Mouse (Mus musculus) midbrain, embryonic 13.5 days (tissue): ENCODE results near the gene Stk39. TPM values are rescaled to one million over a fixed set of nuclear protein-coding genes. Genes with fewer than 3 reads are reported as not detected.

Source experiments
- ATAC-seq: fragments of 200-750 bp; cut with Nextera tagmentation; 2 replicates; pipeline ENCODE4 v1.8.0; 2017; ENCODE audit warnings: mild to moderate bottlenecking, moderate TSS enrichment, moderate library complexity
- H3K27ac ChIP-seq: fragments of 300-500 bp; sonication (generic); 2 replicates; pipeline ENCODE4 v1.5.1; 2015; ENCODE audit warnings: inconsistent platforms, mild to moderate bottlenecking, moderate library complexity
- H3K27me3 ChIP-seq: fragments of 300-500 bp; sonication (generic); 2 replicates; pipeline ENCODE4 v1.6.1; 2015; ENCODE audit warnings: mild to moderate bottlenecking, inconsistent platforms
- H3K36me3 ChIP-seq: fragments of 300-500 bp; sonication (generic); 2 replicates; pipeline ENCODE4 v1.6.1; 2015; ENCODE audit warnings: mild to moderate bottlenecking, inconsistent platforms
- H3K4me1 ChIP-seq: fragments of 300-500 bp; sonication (generic); replicated peaks from 2 replicates; pipeline ENCODE4 v1.6.1; 2015; ENCODE audit warnings: inconsistent platforms
- H3K4me2 ChIP-seq: fragments of 300-500 bp; sonication (generic); replicated peaks from 2 replicates; pipeline ENCODE4 v1.6.1; 2015; ENCODE audit warnings: moderate library complexity, mild to moderate bottlenecking, inconsistent platforms
- H3K4me3 ChIP-seq: fragments of 300-500 bp; sonication (generic); replicated peaks from 2 replicates; pipeline ENCODE4 v1.5.1; 2015; ENCODE audit warnings: mild to moderate bottlenecking, inconsistent platforms
- H3K9ac ChIP-seq: fragments of 300-500 bp; sonication (generic); replicated peaks from 2 replicates; pipeline ENCODE4 v1.6.1; 2015; ENCODE audit warnings: mild to moderate bottlenecking, inconsistent platforms
- H3K9me3 ChIP-seq: fragments of 300-500 bp; sonication (generic); 2 replicates; pipeline ENCODE4 v1.6.1; 2016; ENCODE audit warnings: mild to moderate bottlenecking, inconsistent platforms
- WGBS: fragments of 180-500 bp; shearing (Covaris S2); methylation state at CpG from one replicate; pipeline ENCODE4 v1.1.7; 2015; 5-methylcytosine and 5-hydroxymethylcytosine counted together
- polyA plus RNA-seq: library from polyadenylated mRNA; unstranded; fragments of >200 nt; fragmentation: Nextera tagmentation; extraction: Ambion mirVana; gene quantifications from 2 replicates; pipeline ENCODE4 v1.2.1, GENCODE M21; 2015

Gene Stk39
- polyA plus RNA-seq, 1 experiment from 2014 or later: 28.6 TPM

DNA sequence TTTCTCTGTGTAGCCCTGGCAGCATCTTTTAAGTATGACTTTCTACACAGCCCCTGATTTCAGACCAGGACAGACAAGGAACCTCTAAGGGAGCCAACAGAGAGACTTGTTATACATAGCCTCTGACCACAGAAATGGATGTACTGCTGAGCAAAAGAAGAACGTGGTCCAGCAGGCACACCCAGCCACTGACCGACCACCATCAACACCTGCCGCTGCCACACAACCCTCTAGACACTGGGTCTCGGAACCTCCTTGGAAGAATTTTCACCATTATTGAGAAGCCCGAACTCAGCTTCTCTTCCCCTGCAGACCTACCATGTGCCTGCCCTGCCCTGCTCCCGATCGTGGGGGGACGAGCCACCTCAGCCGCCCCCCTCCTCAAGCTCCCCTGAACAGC is 154.2 kb downstream of the Stk39 start:
- Histone ChIP-seq H3K27ac (no peak overlapping the region), H3K27me3 (no peaks in the 10 kb centered on the region), H3K4me2 (no peak overlapping the region), H3K9me3 (no peaks in the 10 kb centered on the region), H3K4me3 (no peak overlapping the region), H3K4me1 (peaks cover 43% of the 10 kb centered on the region), H3K9ac (no peak overlapping the region), H3K36me3 (0 out of 2 replicates have a peak, but pooled peaks cover 3% of the 10 kb centered on the region)
- ATAC-seq: no peak
- 91% methylated on average over 9 of the region's 9 CpGs for WGBS

DNA sequence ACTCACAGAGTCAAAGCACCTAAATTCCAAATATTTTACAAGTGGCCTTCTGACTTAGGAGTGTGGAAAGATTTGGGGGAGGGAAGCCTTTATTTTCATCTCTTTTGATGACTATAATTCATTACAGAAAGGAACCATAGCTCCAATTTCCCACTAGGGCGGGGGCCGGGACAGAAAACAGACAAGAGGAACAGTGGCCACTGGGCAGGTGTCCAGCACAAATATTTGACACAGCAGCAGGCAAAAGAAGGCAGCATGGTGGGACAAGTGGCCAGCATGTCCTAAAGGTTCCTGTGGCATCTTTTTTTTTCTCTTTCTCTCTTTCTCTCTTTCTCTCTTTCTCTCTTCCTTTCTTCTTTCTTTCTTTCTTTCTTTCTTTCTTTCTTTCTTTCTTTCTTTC is 154.6 kb downstream of the Stk39 start:
- Histone ChIP-seq H3K9me3 (no peaks in the 10 kb centered on the region), H3K36me3 (0 out of 2 replicates have a peak, but pooled peaks cover 3% of the 10 kb centered on the region), H3K27me3 (no peaks in the 10 kb centered on the region), H3K4me3 (no peak overlapping the region), H3K27ac (no peak overlapping the region), H3K4me2 (no peak overlapping the region), H3K9ac (no peak overlapping the region), H3K4me1 (peaks cover 43% of the 10 kb centered on the region)
- ATAC-seq: no peak
- WGBS: 82% methylated on average over 2 of the region's 2 CpGs

DNA sequence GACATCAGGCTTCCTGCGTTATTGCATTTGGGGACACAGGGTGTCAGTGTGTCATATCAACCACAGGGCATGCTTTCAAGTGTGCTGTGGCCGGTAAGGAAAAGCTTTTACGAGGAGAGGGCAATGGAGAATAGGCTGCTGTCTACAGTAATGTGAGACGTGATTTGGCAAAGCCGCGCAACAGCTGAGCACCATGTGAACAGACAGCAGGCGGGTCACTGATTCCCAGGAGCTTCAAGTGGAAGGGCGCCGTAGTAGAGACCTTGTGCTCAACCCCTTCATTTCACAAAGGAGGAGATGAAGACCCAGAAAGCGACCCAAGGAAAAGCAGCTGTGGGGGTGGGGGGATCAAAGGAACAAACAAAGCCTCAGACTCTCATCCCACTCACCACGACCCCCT is 156.8 kb downstream of the Stk39 start:
- H3K27ac ChIP-seq: no peak overlapping the region; the same call in 1 of the 2 replicates
- H3K27me3 ChIP-seq: no peaks in the 10 kb centered on the region
- 53% methylated on average over 11 of the region's 11 CpGs for WGBS
- H3K36me3 ChIP-seq: peaks cover 5% of the 10 kb centered on the region; the same call in 1 of the 2 replicates
- no peak overlapping the region for H3K4me3 ChIP-seq
- H3K4me1 ChIP-seq: peaks cover 29% of the 10 kb centered on the region
- H3K4me2 ChIP-seq: no peak overlapping the region
- peaks cover under 1% of the 10 kb centered on the region; the same call in 1 of the 2 replicates for H3K9me3 ChIP-seq
- ATAC-seq: peak; percentile 31; the same call in 1 of the 2 replicates
- no peak overlapping the region for H3K9ac ChIP-seq

DNA sequence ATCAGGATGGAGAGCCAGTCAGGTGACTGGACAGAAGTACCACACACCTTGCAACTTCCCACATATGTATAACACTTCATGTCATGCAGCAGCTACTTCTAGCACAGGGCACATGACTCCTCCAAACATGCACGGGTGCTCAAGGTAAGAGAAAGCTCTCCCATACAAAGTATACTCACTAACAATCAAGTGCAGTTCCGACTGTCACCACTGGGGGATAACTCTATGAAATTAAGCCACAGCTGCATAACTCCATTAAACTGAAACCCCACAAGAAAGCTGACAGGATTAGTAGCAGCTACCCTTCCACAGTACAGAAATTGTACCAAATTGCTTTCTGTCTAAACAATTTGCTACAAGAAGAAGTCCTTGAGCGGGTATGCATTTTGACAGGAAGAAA is 161.9 kb downstream of the Stk39 start:
- Histone ChIP-seq H3K4me2 (no peak overlapping the region), H3K9ac (no peak overlapping the region), H3K4me1 (peaks cover 3% of the 10 kb centered on the region), H3K4me3 (no peak overlapping the region), H3K27me3 (no peaks in the 10 kb centered on the region), H3K27ac (no peak overlapping the region), H3K9me3 (peaks cover 4% of the 10 kb centered on the region; the same call in 1 of the 2 replicates), H3K36me3 (peaks cover 36% of the 10 kb centered on the region)
- WGBS: 89% methylated on average over 3 of the region's 3 CpGs
- ATAC-seq: no peak

DNA sequence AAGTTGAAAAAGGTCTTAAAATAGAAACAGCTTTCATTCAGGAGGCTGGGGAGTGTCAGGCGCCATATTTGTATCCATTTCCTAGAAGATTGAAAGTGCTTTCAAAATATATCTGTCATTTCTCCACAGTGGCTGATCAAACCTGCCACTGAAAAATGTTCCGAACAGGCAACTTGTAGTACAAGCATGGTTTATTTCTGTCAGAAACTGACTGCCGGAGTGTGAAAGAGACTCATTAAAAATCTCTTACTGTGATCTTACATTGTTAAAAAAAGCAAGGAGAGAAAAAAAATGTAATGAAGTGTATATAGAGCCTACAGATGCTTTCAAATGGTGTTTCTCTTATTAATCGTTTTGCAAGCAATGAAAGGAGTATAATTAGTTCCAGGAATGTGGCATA is 165.5 kb downstream of the Stk39 start:
- ATAC-seq: no peak
- H3K4me1 ChIP-seq: peaks cover 9% of the 10 kb centered on the region
- WGBS: 83% methylated on average over 4 of the region's 4 CpGs
- no peak overlapping the region for H3K4me2 ChIP-seq
- no peak overlapping the region for H3K9ac ChIP-seq
- no peak overlapping the region for H3K4me3 ChIP-seq
- peaks cover 38% of the 10 kb centered on the region for H3K36me3 ChIP-seq
- no peaks in the 10 kb centered on the region for H3K27me3 ChIP-seq
- H3K27ac ChIP-seq: no peak overlapping the region
- peaks cover 4% of the 10 kb centered on the region; the same call in 1 of the 2 replicates for H3K9me3 ChIP-seq

DNA sequence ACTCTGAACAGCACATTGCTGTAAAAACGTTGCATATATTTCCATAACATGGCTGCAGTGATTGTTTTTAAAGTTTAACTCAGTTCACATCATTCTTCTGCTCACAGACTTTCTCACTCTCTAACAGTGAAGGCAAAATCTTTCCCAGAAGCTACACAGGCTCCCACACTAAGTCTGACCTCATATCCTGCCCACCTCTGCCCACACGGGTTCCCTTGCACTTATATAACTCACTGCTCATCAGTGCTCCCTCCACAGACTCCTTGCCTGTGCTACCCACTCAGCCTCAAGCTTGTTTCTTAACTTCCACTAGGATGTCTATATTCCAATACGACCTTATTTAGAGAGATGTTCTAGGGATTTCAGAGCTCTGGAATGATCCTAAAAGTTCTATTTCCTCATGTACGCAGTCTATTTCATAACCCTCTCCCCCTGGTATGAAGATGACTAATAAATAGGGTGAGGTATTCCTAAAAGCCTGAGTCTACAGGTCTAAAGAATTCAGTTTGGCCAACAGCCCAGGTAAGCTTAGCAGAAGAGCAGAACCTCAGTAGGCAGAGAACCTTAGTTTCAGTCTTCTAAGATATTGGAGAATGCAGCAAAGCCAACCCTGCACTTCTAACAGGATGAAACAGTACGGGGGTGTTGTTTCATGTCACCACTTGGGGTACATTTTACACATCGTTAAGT is 167.2 kb downstream of the Stk39 start:
- no peak overlapping the region for H3K27ac ChIP-seq
- WGBS: 96% methylated on average over 6 of the region's 6 CpGs
- H3K4me1 ChIP-seq: peaks cover 9% of the 10 kb centered on the region
- no peak overlapping the region for H3K4me3 ChIP-seq
- ATAC-seq: no peak
- H3K9me3 ChIP-seq: no peaks in the 10 kb centered on the region
- peaks cover 32% of the 10 kb centered on the region for H3K36me3 ChIP-seq
- no peak overlapping the region for H3K4me2 ChIP-seq
- no peak overlapping the region for H3K9ac ChIP-seq
- H3K27me3 ChIP-seq: no peaks in the 10 kb centered on the region

DNA sequence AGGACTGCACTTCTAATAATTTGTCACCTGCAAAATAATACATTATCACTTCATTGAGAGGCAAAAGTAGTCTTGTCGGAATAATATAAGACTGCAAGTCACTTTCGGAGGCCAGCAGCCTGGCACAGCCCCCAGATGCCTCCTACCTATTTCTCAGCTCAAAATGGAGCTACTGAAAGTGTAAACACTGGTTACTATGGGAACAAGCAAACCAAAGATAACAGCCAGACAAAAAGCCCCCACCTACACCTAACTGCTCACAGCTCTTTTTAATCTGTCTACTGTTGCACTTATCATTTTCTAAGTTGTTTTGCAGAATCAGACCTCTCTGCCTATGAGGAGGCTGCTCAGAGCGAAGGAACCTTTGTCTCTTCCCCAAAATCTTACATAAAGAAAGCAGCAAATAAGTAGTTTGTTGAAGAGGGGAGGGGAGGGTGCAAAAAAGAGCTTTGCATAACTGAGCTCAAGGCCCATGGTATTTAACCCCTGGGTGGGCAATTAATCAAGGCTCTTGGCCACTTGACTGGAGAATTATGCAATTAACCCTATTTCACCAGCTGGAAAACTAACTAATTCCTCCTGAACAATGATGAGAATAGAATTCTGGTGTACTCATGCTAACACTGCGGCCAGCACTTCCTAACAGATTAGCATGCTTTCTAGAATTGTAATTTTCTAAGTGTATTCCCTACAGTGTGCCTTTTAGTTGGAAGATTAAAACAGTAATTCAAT is 170.1 kb downstream of the Stk39 start:
- H3K27me3 ChIP-seq: no peaks in the 10 kb centered on the region

DNA sequence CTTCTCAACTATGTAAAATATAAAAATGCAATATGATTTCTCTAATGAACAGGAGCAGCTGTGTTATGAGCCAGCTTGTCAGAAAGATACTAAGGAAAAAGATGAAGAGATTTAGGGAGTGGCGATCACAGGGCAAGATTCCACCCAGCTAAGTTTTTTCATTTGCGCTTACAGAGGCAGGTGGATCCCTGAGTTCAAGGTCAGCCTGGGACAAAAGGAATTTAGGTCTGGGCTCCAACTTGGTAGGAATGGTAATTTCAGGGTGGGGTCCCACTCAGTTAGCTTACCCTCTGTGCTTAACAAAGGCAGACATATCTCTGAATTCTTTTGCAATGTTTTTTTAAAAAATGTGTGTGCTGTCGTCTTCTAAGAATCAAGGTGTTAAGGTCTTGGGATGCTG is 173.7 kb downstream of the Stk39 start:
- H3K27me3 ChIP-seq: no peaks in the 10 kb centered on the region
- 92% methylated on average over 3 of the region's 3 CpGs for WGBS
- peaks cover 14% of the 10 kb centered on the region; the same call in 1 of the 2 replicates for H3K36me3 ChIP-seq
- H3K27ac ChIP-seq: no peak overlapping the region
- H3K9ac ChIP-seq: no peak overlapping the region
- H3K4me2 ChIP-seq: no peak overlapping the region
- H3K9me3 ChIP-seq: no peaks in the 10 kb centered on the region
- peaks cover 9% of the 10 kb centered on the region for H3K4me1 ChIP-seq
- no peak for ATAC-seq
- H3K4me3 ChIP-seq: no peak overlapping the region

More for the DNA sequence above, 170.1 kb downstream of the Stk39 start:
- no peak overlapping the region for H3K27ac ChIP-seq
- peak; percentile 68 for ATAC-seq
- no peak overlapping the region for H3K4me2 ChIP-seq
- H3K9ac ChIP-seq: no peak overlapping the region
- no peak overlapping the region for H3K4me3 ChIP-seq
- peaks cover 27% of the 10 kb centered on the region for H3K36me3 ChIP-seq
- 54% methylated on average over 4 of the region's 4 CpGs for WGBS
- no peaks in the 10 kb centered on the region for H3K9me3 ChIP-seq
- peaks cover 9% of the 10 kb centered on the region for H3K4me1 ChIP-seq

DNA sequence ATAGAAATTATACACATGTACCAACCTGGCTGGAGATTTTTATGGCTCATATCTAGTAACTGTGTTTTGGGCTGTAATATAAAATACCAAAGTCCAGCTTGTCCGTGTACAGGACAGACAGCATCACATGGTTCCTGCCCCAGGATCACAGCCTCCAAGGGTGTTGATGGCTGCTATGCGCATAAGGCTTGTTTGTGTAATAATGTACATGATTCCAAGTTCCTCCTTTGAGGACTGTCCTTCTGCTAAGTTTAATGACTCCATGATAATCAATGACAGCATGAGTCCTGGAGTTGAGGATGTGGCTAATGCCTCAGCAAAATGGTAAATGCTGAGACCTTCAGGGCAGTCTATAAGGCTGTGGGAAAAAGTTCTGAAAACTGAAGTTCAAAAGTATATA is 174.1 kb downstream of the Stk39 start:
- Histone ChIP-seq H3K36me3 (peaks cover 14% of the 10 kb centered on the region; the same call in 1 of the 2 replicates), H3K9me3 (no peaks in the 10 kb centered on the region), H3K27ac (no peak overlapping the region), H3K4me3 (no peak overlapping the region), H3K9ac (no peak overlapping the region), H3K27me3 (no peaks in the 10 kb centered on the region), H3K4me2 (no peak overlapping the region), H3K4me1 (peaks cover 9% of the 10 kb centered on the region)
- no peak for ATAC-seq
- 97% methylated on average over 2 of the region's 2 CpGs for WGBS

DNA sequence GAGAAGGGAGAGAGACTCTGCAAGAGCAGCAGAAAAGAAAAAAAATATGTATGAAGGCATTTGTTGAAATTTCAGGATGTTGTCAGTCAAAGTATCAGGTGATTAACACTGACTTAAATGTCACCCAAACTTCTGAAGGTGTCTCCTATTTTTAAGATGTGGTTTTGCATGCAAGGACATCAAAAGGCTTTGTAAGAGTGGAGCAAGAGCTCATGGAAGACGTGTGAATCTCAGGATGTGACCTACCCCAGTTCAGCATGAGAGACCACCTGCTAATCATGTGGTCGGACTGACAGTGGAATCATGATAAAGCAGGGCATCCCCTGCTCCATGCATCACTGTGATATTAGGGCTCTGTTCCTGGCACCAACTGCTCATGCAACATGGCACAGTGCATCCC is 175.3 kb downstream of the Stk39 start:
- H3K4me1 ChIP-seq: peaks cover 7% of the 10 kb centered on the region
- WGBS: 87% methylated on average over 2 of the region's 2 CpGs
- H3K9ac ChIP-seq: no peak overlapping the region
- H3K27ac ChIP-seq: no peak overlapping the region
- no peak overlapping the region for H3K4me3 ChIP-seq
- H3K9me3 ChIP-seq: no peaks in the 10 kb centered on the region
- no peak for ATAC-seq
- peaks cover 14% of the 10 kb centered on the region; the same call in 1 of the 2 replicates for H3K36me3 ChIP-seq
- H3K27me3 ChIP-seq: no peaks in the 10 kb centered on the region
- H3K4me2 ChIP-seq: no peak overlapping the region

DNA sequence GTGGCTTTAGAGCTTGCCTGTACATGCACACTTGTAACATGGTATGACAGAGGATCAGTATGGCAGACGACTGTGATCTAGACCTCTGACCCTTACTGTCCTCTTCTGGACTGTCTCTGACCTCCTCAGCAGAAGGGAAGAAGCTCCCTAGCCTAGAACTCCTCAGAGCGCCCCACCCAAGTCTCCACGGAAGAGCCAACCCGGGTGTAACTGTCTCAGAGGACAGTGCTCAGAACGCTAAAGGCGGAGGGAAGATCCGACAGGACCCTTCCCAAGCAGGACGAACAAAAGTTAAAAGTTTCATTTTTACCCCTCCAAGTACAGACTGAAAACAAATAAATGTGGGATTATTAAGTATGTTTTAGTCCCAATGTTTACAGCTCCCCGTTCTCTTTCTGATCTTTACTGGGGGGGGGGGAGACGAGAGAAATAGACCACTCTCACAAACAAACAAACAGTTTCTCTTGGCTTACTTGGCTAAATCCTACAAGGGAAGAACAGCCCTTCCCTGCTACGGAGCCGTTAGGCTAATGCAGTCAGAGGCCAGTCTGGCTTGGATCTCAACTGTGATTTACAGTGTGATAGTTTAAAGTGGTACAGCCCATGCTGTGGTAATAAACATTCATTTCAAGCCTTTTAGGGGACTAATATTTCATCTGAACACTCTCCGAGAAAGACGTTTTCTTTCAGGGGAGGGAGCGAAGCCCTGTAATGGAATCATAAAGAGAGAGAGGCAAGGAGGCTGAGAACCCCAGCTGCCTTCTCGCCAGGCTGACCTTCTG is 179.3 kb downstream of the Stk39 start:
- Histone ChIP-seq H3K9me3 (no peaks in the 10 kb centered on the region), H3K4me1 (peaks cover 16% of the 10 kb centered on the region)

DNA sequence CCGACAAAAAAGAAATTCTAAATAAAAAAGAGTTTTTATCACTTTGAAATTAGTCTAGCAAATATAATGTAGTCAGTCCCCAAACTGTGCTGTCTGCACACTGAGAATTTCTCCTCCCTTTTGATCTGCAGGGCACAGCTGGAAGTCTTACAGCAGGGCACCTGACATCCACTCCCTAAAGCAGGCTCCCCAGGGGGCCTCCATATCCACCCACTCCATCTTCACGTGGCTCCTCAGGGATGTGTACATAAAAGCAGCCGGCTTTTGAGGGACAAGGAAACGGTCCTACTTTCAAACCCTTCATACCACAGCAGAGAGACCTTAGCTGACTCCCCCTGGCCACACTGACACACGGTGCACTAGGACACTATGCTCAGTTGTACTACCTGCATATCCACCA is 180.2 kb downstream of the Stk39 start:
- H3K9me3 ChIP-seq: no peaks in the 10 kb centered on the region
- peaks cover 5% of the 10 kb centered on the region; the same call in 1 of the 2 replicates for H3K36me3 ChIP-seq
- H3K27ac ChIP-seq: no peak overlapping the region
- no peak overlapping the region for H3K4me3 ChIP-seq
- no peaks in the 10 kb centered on the region for H3K27me3 ChIP-seq
- H3K4me2 ChIP-seq: no peak overlapping the region
- 60% methylated on average over 5 of the region's 5 CpGs for WGBS
- ATAC-seq: no peak
- no peak overlapping the region for H3K9ac ChIP-seq
- peaks cover 16% of the 10 kb centered on the region for H3K4me1 ChIP-seq

More for the DNA sequence above, 179.3 kb downstream of the Stk39 start:
- no peak overlapping the region for H3K4me2 ChIP-seq
- H3K27me3 ChIP-seq: no peaks in the 10 kb centered on the region
- H3K4me3 ChIP-seq: no peak overlapping the region
- no peak overlapping the region for H3K27ac ChIP-seq
- no peak overlapping the region for H3K9ac ChIP-seq
- ATAC-seq: no peak; the same call in 1 of the 2 replicates
- 0 out of 2 replicates have a peak, but pooled peaks cover 9% of the 10 kb centered on the region for H3K36me3 ChIP-seq
- 86% methylated on average over 16 of the region's 16 CpGs for WGBS
